30 mouse cellular contexts compared by ENCODE assay signal in genomic region chr3:119381119-119381518, GRCm38 (mm10).
"Had no signal": no experiment of that assay in that cellular context is flagged by ENCODE, and none has a peak within 500 bp of the region (broad histone marks: within the 10 kb centered on the region; RNA-seq: fewer than 3 reads in every experiment).

No protein-coding gene starts in this region.

- H3K9ac ChIP-seq: limb, embryonic 12.5 days; limb, embryonic 13.5 days; limb, embryonic 15.5 days; liver, embryonic 12.5 days; liver, embryonic 13.5 days; liver, embryonic 14.5 days; liver, embryonic 15.5 days; liver, postnatal 0 days; lung, embryonic 14.5 days; lung, embryonic 15.5 days; midbrain, embryonic 12.5 days; midbrain, embryonic 13.5 days had no signal

- H3K27ac ChIP-seq: left cerebral cortex, adult 2 months; limb, embryonic 10.5 days; limb, embryonic 12.5 days; limb, embryonic 13.5 days; limb, embryonic 15.5 days; liver, embryonic 12.5 days; liver, embryonic 13.5 days; liver, embryonic 14.5 days; liver, embryonic 15.5 days; lung, embryonic 15.5 days; macrophage; midbrain, embryonic 10.5 days; midbrain, embryonic 12.5 days; midbrain, embryonic 13.5 days had no signal

- H3K4me1 ChIP-seq: limb, embryonic 10.5 days; limb, embryonic 12.5 days; limb, embryonic 13.5 days; limb, embryonic 15.5 days; liver, embryonic 12.5 days; liver, embryonic 13.5 days; liver, embryonic 15.5 days; lung, embryonic 15.5 days; megakaryocyte, embryonic 14.5 days; midbrain, embryonic 10.5 days; midbrain, embryonic 12.5 days; midbrain, embryonic 13.5 days had no signal

- ATAC-seq: liver, embryonic 12.5 days; liver, postnatal 0 days; lung, postnatal 0 days; midbrain, embryonic 13.5 days; midbrain, embryonic 16.5 days had no signal

- H3K36me3 ChIP-seq: limb, embryonic 10.5 days; limb, embryonic 12.5 days; limb, embryonic 13.5 days; limb, embryonic 15.5 days; liver, embryonic 12.5 days; liver, embryonic 13.5 days; liver, embryonic 15.5 days; lung, embryonic 15.5 days; midbrain, embryonic 10.5 days; midbrain, embryonic 12.5 days; midbrain, embryonic 13.5 days had no signal

- H3K4me2 ChIP-seq: limb, embryonic 12.5 days; limb, embryonic 13.5 days; limb, embryonic 15.5 days; liver, embryonic 11.5 days; liver, embryonic 12.5 days; liver, embryonic 13.5 days; liver, embryonic 15.5 days; lung, embryonic 14.5 days; lung, embryonic 15.5 days; midbrain, embryonic 12.5 days; midbrain, embryonic 13.5 days had no signal

- H3K27me3 ChIP-seq: limb, embryonic 12.5 days; limb, embryonic 13.5 days; limb, embryonic 15.5 days; liver, embryonic 12.5 days; liver, embryonic 13.5 days; liver, embryonic 15.5 days; lung, embryonic 15.5 days; megakaryocyte, embryonic 14.5 days had no signal

- H3K9me3 ChIP-seq: limb, embryonic 10.5 days; limb, embryonic 12.5 days; limb, embryonic 13.5 days; limb, embryonic 15.5 days; liver, embryonic 12.5 days; liver, embryonic 13.5 days; liver, embryonic 15.5 days; lung, embryonic 15.5 days; midbrain, embryonic 10.5 days; midbrain, embryonic 12.5 days; midbrain, embryonic 13.5 days had no signal

- DNase-seq: left cerebral cortex, postnatal 4 days; liver; liver, embryonic 13.5 days; liver, postnatal 0 days; lung, adult 18-20 months; lung, adult 2 months; lung, embryonic 14.5 days; lung, postnatal 10 days; lung, postnatal 14 days; lung, postnatal 36 days; lung, postnatal 4 days; midbrain, embryonic 14.5 days had no signal

- H3K4me3 ChIP-seq: left cerebral cortex, adult 2 months; limb, embryonic 10.5 days; limb, embryonic 12.5 days; limb, embryonic 13.5 days; limb, embryonic 15.5 days; liver, embryonic 12.5 days; liver, embryonic 13.5 days; liver, embryonic 15.5 days; lung, embryonic 15.5 days; megakaryocyte, embryonic 14.5 days; midbrain, embryonic 10.5 days; midbrain, embryonic 12.5 days; midbrain, embryonic 13.5 days; myocyte had no signal
